Mouse (Mus musculus): Measurements from ENCODE around the gene Gse1.

Gene Gse1

GRCm38 (mm10) chr8:120568164-120568798 is 340.0 kb downstream of the Gse1 start:
- in situ Hi-C loops (cut with MseI, MboI): no loop called here

GRCm38 (mm10) chr8:120569123-120569522 is 340.9 kb downstream of the Gse1 start:
- in situ Hi-C loops (cut with MseI, MboI): no loop called here

- in situ Hi-C loops (cut with MseI, MboI): no loop called here
Measured at GRCm38 (mm10) chr8:120569939-120570715, 341.9 kb downstream of the Gse1 start.

- in situ Hi-C loops (cut with MseI, MboI): no loop called here
Measured at GRCm38 (mm10) chr8:120571561-120571960, 343.3 kb downstream of the Gse1 start.

GRCm38 (mm10) chr8:120572534-120572933 is 344.3 kb downstream of the Gse1 start:
- in situ Hi-C loops (cut with MseI, MboI): no loop called here

GRCm38 (mm10) chr8:120573866-120574265 is 345.6 kb downstream of the Gse1 start:
- in situ Hi-C loops (cut with MseI, MboI): no loop called here

GRCm38 (mm10) chr8:120574941-120575340 is 346.7 kb downstream of the Gse1 start:
- in situ Hi-C loops (cut with MseI, MboI): no loop called here

- in situ Hi-C loops (cut with MseI, MboI): no loop called here
Measured at GRCm38 (mm10) chr8:120575801-120576200, 347.5 kb downstream of the Gse1 start.

GRCm38 (mm10) chr8:120577821-120578220 is 349.6 kb downstream of the Gse1 start:
- in situ Hi-C loops (cut with MseI, MboI): no loop called here

- in situ Hi-C loops (cut with MseI, MboI): no loop called here
Measured at GRCm38 (mm10) chr8:120580336-120581000, 352.2 kb downstream of the Gse1 start.

GRCm38 (mm10) chr8:120581329-120581728 is 353.1 kb downstream of the Gse1 start:
- in situ Hi-C loops (cut with MseI, MboI): no loop called here

- in situ Hi-C loops (cut with MseI, MboI): no loop called here
Measured at GRCm38 (mm10) chr8:120581811-120582210, 353.6 kb downstream of the Gse1 start.

GRCm38 (mm10) chr8:120585521-120585920 is 357.3 kb downstream of the Gse1 start:
- in situ Hi-C loops (cut with MseI, MboI): no loop called here

- in situ Hi-C loops (cut with MseI, MboI): no loop called here
Measured at GRCm38 (mm10) chr8:120588908-120589771, 360.9 kb downstream of the Gse1 start, which contains the start of gene Gins2. Gene Gins2 (minus strand): TSS chr8:120589304.

GRCm38 (mm10) chr8:120589921-120590320 is 361.7 kb downstream of the Gse1 start:
- in situ Hi-C loops (cut with MseI, MboI): no loop called here

GRCm38 (mm10) chr8:120591587-120592292 is 363.5 kb downstream of the Gse1 start:
- in situ Hi-C loops (cut with MseI, MboI): no loop called here

GRCm38 (mm10) chr8:120594571-120594970 is 366.3 kb downstream of the Gse1 start:
- in situ Hi-C loops (cut with MseI, MboI): no loop called here

GRCm38 (mm10) chr8:120595963-120596362 is 367.7 kb downstream of the Gse1 start:
- in situ Hi-C loops (cut with MseI, MboI): no loop called here

GRCm38 (mm10) chr8:120598579-120598978 is 370.3 kb downstream of the Gse1 start:
- in situ Hi-C loops (cut with MseI, MboI): no loop called here

- in situ Hi-C loops (cut with MseI, MboI): no loop called here
Measured at GRCm38 (mm10) chr8:120599504-120599903, 371.2 kb downstream of the Gse1 start.

GRCm38 (mm10) chr8:120602672-120603071 is 374.4 kb downstream of the Gse1 start:
- in situ Hi-C loops (cut with MseI, MboI): no loop called here
